In genomic region chr12:74014739-74015270, GRCm38 (mm10) we compare ENCODE assay signal across 8 mouse cellular contexts. TPM values are rescaled to one million over a fixed set of nuclear protein-coding genes. Genes with fewer than 3 reads are reported as not detected.
DNase-seq lines count a peak whose midpoint lies in the region; ATAC-seq and TF ChIP-seq lines count a peak whose summit lies in the region.

No protein-coding gene starts in this region.

- H3K79me2 ChIP-seq in CH12.LX (replicated peaks; ENCODE audit: control insufficient read depth, extremely low read depth, insufficient read depth, poor library complexity, severe bottlenecking) = no peaks in the 10 kb centered on the region

- in situ Hi-C loops in CH12.LX (cut with MboI; ENCODE audit: low pct_ligation_motif_present, low pct_unique_long_range_greater_than_20kb, low sequenced_read_pairs) = loop anchor here (25.0 kb wide), 2 partner anchors 272 to 453 kb away; no protein-coding TSS in a partner anchor

- peak in 1 of 2 experiments; percentile 73; a peak in 3 of 4 replicates for TF ChIP-seq CTCF in CH12.LX (conservative IDR thresholded peaks at IDR 0.05 in 1 of 2, IDR thresholded peaks at IDR 0.05 in 1 of 2; ENCODE audit: low read depth in 2 of 2, low read length in 2 of 2)
- TF ChIP-seq CTCF in small intestine, adult 2 months (IDR thresholded peaks at IDR 0.05; ENCODE audit: extremely low read depth, insufficient read length, insufficient replicate concordance, low read depth, low read length) = peak; percentile 4; the same call in 1 of the 2 replicates

- dilution Hi-C loops in CH12.LX (cut with MboI; ENCODE audit: extremely low pct_ligation_motif_present, extremely low pct_unique_long_range_greater_than_20kb, low sequenced_read_pairs) = no loop called here

- H3K36me3 ChIP-seq in kidney, embryonic 16.5 days (ENCODE audit: insufficient read depth, low read length) = no peaks in the 10 kb centered on the region
- no peaks in the 10 kb centered on the region for H3K36me3 ChIP-seq in CH12.LX (replicated peaks in 1 of 2; ENCODE audit: control insufficient read depth in 1 of 2, insufficient read depth in 1 of 2, low read length in 1 of 2)
- H3K36me3 ChIP-seq in small intestine, adult 2 months (ENCODE audit: control insufficient read depth, insufficient read depth, low read length) = no peaks in the 10 kb centered on the region
- no peaks in the 10 kb centered on the region for H3K36me3 ChIP-seq in midbrain, embryonic 14.5 days (ENCODE audit: control insufficient read depth, insufficient read depth, low read length)

- TF ChIP-seq RAD21 in CH12.LX (IDR thresholded peaks at IDR 0.05; ENCODE audit: low read depth, low read length) = peak; percentile 47

- no peak overlapping the region for H3K4me2 ChIP-seq in kidney, embryonic 16.5 days (replicated peaks; ENCODE audit: low read depth, low read length)
- no peak overlapping the region for H3K4me2 ChIP-seq in CH12.LX (ENCODE audit: insufficient read depth, low read depth, poor library complexity, severe bottlenecking)
- H3K4me2 ChIP-seq in midbrain, embryonic 14.5 days (ENCODE audit: low read length) = no peak overlapping the region

- H3K27me3 ChIP-seq in kidney, embryonic 16.5 days (ENCODE audit: insufficient read depth, low read length) = no peaks in the 10 kb centered on the region
- peaks cover 2% of the 10 kb centered on the region for H3K27me3 ChIP-seq in CH12.LX (replicated peaks)
- no peaks in the 10 kb centered on the region for H3K27me3 ChIP-seq in small intestine, adult 2 months (ENCODE audit: control insufficient read depth, insufficient read depth, low read length)
- H3K27me3 ChIP-seq in midbrain, embryonic 14.5 days (ENCODE audit: control insufficient read depth, insufficient read depth, low read length) = no peaks in the 10 kb centered on the region

- H3K27ac ChIP-seq in kidney, embryonic 16.5 days (ENCODE audit: low read length) = no peak overlapping the region
- no peak overlapping the region for H3K27ac ChIP-seq in CH12.LX (ENCODE audit: insufficient read depth, low read depth)
- no peak overlapping the region for H3K27ac ChIP-seq in small intestine, adult 2 months (ENCODE audit: insufficient read depth, low read depth, low read length)
- no peak overlapping the region for H3K27ac ChIP-seq in midbrain, embryonic 14.5 days (replicated peaks; ENCODE audit: low read depth, low read length)

- no peak; the same call in 1 of the 2 replicates for ATAC-seq in kidney, embryonic 16.5 days (ENCODE audit: low FRiP score, low TSS enrichment)
- no peak for ATAC-seq in midbrain, embryonic 14.5 days (ENCODE audit: low FRiP score, low TSS enrichment)

- H3K9me3 ChIP-seq in kidney, embryonic 16.5 days (ENCODE audit: low read length) = no peaks in the 10 kb centered on the region
- H3K9me3 ChIP-seq in CH12.LX (replicated peaks; ENCODE audit: low read length) = no peaks in the 10 kb centered on the region
- no peaks in the 10 kb centered on the region for H3K9me3 ChIP-seq in midbrain, embryonic 14.5 days (ENCODE audit: control insufficient read depth, low read length)

- no peak overlapping the region for H3K4me3 ChIP-seq in kidney, embryonic 16.5 days (ENCODE audit: low read length)
- no peak overlapping the region for H3K4me3 ChIP-seq in CH12.LX (replicated peaks in 1 of 3; ENCODE audit: low read depth in 2 of 3, low read length in 2 of 3, poor library complexity in 1 of 3)
- no peak overlapping the region for H3K4me3 ChIP-seq in small intestine, adult 2 months (ENCODE audit: low read depth, low read length)
- H3K4me3 ChIP-seq in midbrain, embryonic 14.5 days (replicated peaks; ENCODE audit: low read depth, low read length) = no peak overlapping the region

- DNase-seq in kidney, adult 8-10 months = peak; percentile 8 to 38
- peak; percentile 49 for DNase-seq in CH12.LX (ENCODE audit: extremely low read depth)
- peak; percentile 45 for DNase-seq in adrenal gland, adult 18-20 months (ENCODE audit: low spot score in 2 of 2)
- peak; percentile 28 to 59 for DNase-seq in heart, postnatal 36 days
- no peak for DNase-seq in midbrain, embryonic 14.5 days
- no peak for DNase-seq in left cerebral cortex, postnatal 25 days (ENCODE audit: low spot score in 2 of 2)

- no peak for TF ChIP-seq POLR2A in CH12.LX (IDR thresholded peaks at IDR 0.05; ENCODE audit: low read depth, low read length)
- TF ChIP-seq POLR2A in small intestine, adult 2 months (IDR thresholded peaks at IDR 0.05; ENCODE audit: low read depth, low read length) = no peak

- intact Hi-C loops in heart, postnatal 36 days (cut with DNase I) = loop anchor here (5.0 kb wide), 2 partner anchors 277 to 453 kb away; no protein-coding TSS in a partner anchor
- intact Hi-C loops in left cerebral cortex, postnatal 25 days (cut with DNase I) = no loop called here

- 54% methylated on average over 7 of the region's 7 CpGs for WGBS in kidney, embryonic 16.5 days
- WGBS in small intestine, adult 2 months = 52% methylated on average over 7 of the region's 7 CpGs
- 59% methylated on average over 7 of the region's 7 CpGs for WGBS in midbrain, embryonic 14.5 days

- H3K4me1 ChIP-seq in kidney, embryonic 16.5 days (ENCODE audit: insufficient read depth, low read length) = no peaks in the 10 kb centered on the region
- peaks cover 6 to 16% of the 10 kb centered on the region in 2 experiments; a peak in 3 of 4 replicates for H3K4me1 ChIP-seq in CH12.LX (ENCODE audit: control insufficient read depth in 1 of 2, insufficient read depth in 2 of 2)
- H3K4me1 ChIP-seq in small intestine, adult 2 months (ENCODE audit: control insufficient read depth, insufficient read depth, insufficient read length, low read length) = no peaks in the 10 kb centered on the region
- H3K4me1 ChIP-seq in midbrain, embryonic 14.5 days (ENCODE audit: control insufficient read depth, insufficient read depth, low read length) = no peaks in the 10 kb centered on the region

- TF ChIP-seq EP300 in CH12.LX (IDR thresholded peaks at IDR 0.05; ENCODE audit: low read length) = no peak

- H3K9ac ChIP-seq in kidney, embryonic 16.5 days (replicated peaks; ENCODE audit: low read length) = no peak overlapping the region
- no peak overlapping the region for H3K9ac ChIP-seq in CH12.LX (ENCODE audit: insufficient read depth, low read depth)
- no peak overlapping the region for H3K9ac ChIP-seq in midbrain, embryonic 14.5 days (replicated peaks; ENCODE audit: low read length)

TF ChIP-seq in CH12.LX, 34 proteins besides CTCF, POLR2A, EP300 and RAD21:
- TF ChIP-seq PAX5 (IDR thresholded peaks at IDR 0.05; ENCODE audit: low read length) (no peak), IRF4 (IDR thresholded peaks at IDR 0.05; ENCODE audit: low read depth, low read length) (no peak), TBP (conservative IDR thresholded peaks at IDR 0.05; ENCODE audit: low read depth, low read length) (no peak), MAX (IDR thresholded peaks at IDR 0.05; ENCODE audit: low read length) (0 out of 2 replicates have a peak, but pooled peaks have one; percentile 37), MEF2A (IDR thresholded peaks at IDR 0.05; ENCODE audit: borderline replicate concordance, low read depth, low read length) (no peak), SIN3A (IDR thresholded peaks at IDR 0.05; ENCODE audit: low read length) (no peak), MYC (IDR thresholded peaks at IDR 0.05; ENCODE audit: low read depth, low read length) (no peak), NRF1 (IDR thresholded peaks at IDR 0.05; ENCODE audit: low read depth, low read length) (no peak), SMC3 (IDR thresholded peaks at IDR 0.05; ENCODE audit: low read depth, low read length) (peak; percentile 56)

RNA-seq across cellular contexts. Expression of gene Syt16, which starts 17.3 kb away (rescaled TPM):
- polyA plus RNA-seq in kidney, embryonic 16.5 days (2015; fragmentation: Nextera tagmentation; extraction: Ambion mirVana) = 1.1 and 1.4 TPM in 2 replicates
- total RNA-seq in CH12.LX (2012; rRNA removed) (not detected in 2 replicates), CH12.LX (2014; rRNA removed) (0.05 TPM in 2 replicates)
- polyA plus RNA-seq in CH12.LX (2012; ENCODE audit: insufficient read length, low read depth) = not detected in 2 replicates
- under 1 TPM; 0.30 to 0.32 TPM for total RNA-seq in adrenal gland, adult 18-20 months (2021)
- not detected for total RNA-seq in heart, postnatal 36 days (2021)
- polyA plus RNA-seq in small intestine, adult 2 months (2012; rRNA removed) = 0.95 TPM in 1 of 2 replicates, not detected in the other
- polyA plus RNA-seq in midbrain, embryonic 14.5 days (2014; fragmentation: Nextera tagmentation; extraction: Ambion mirVana) = 67.7 and 88.4 TPM in 2 replicates
- 100 to 1,000 TPM in 1 of 2 experiments, 10 to 100 TPM in 1; 96.3 to 101 TPM for total RNA-seq in left cerebral cortex, postnatal 25 days (2021)

RNA-seq across cellular contexts. Expression of gene Snapc1, which starts 50.5 kb away (rescaled TPM):
- 22.3 and 22.8 TPM in 2 replicates for polyA plus RNA-seq in kidney, embryonic 16.5 days (2015; fragmentation: Nextera tagmentation; extraction: Ambion mirVana)
- total RNA-seq in CH12.LX (2012; rRNA removed) = 9.7 and 13.3 TPM in 2 replicates
- 7.7 TPM in 2 replicates for total RNA-seq in CH12.LX (2014; rRNA removed)
- polyA plus RNA-seq in CH12.LX (2012; ENCODE audit: insufficient read length, low read depth) = 19.7 and 24.0 TPM in 2 replicates
- 10 to 100 TPM; 22.6 to 25.0 TPM for total RNA-seq in adrenal gland, adult 18-20 months (2021)
- 10 to 100 TPM in 1 of 2 experiments, 1 to 10 TPM in 1; 8.8 to 13.4 TPM for total RNA-seq in heart, postnatal 36 days (2021)
- polyA plus RNA-seq in small intestine, adult 2 months (2012; rRNA removed) = 2.0 and 2.8 TPM in 2 replicates
- 34.8 and 38.4 TPM in 2 replicates for polyA plus RNA-seq in midbrain, embryonic 14.5 days (2014; fragmentation: Nextera tagmentation; extraction: Ambion mirVana)
- 10 to 100 TPM; 40.6 to 43.2 TPM for total RNA-seq in left cerebral cortex, postnatal 25 days (2021)

Comparison
In these comparisons a context has a peak if more than half of its experiments do, and no peak if none do; other contexts are left out.
1. DNase-seq: peak in kidney, adult 8-10 months (2 of 2), CH12.LX (single experiment), adrenal gland, adult 18-20 months (2 of 2) and heart, postnatal 36 days (2 of 2); none in midbrain, embryonic 14.5 days (single experiment) and left cerebral cortex, postnatal 25 days (0 of 2).
2. RNA of gene Syt16, which starts 17.3 kb away (total RNA-seq): 96.3 to 101 TPM in left cerebral cortex, postnatal 25 days; 0.30 to 0.32 TPM in adrenal gland, adult 18-20 months, 0.05 TPM in CH12.LX and not detected in heart, postnatal 36 days; every median in the first group is over 10 times any median in the second.